Mouse (Mus musculus): ENCODE measurements around the gene Rae1. TPM values are rescaled to one million over a fixed set of nuclear protein-coding genes. Genes with fewer than 3 reads are reported as not detected.

The Rae1 gene
- total RNA-seq, 1 experiment, result 120 TPM

- Histone ChIP-seq H3K4me1 (ENCODE audit: control insufficient read depth in 2 of 2, insufficient read depth in 2 of 2, low read length in 2 of 2, poor library complexity in 1 of 2) (peaks cover 0 to 11% of the 10 kb centered on the region in 2 experiments; a peak in 1 of 4 replicates), H3K27ac (ENCODE audit: insufficient read depth, low read depth, low read length, poor library complexity, severe bottlenecking) (peak overlapping the region; percentile 8; the same call in 1 of the 2 replicates), H3K9me3 (ENCODE audit: control insufficient read depth, insufficient read depth, low read depth, low read length) (no peaks in the 10 kb centered on the region), H3K36me3 (ENCODE audit: control insufficient read depth, insufficient read depth, low read length, poor library complexity, severe bottlenecking) (no peaks in the 10 kb centered on the region), H3K4me3 (ENCODE audit: insufficient read depth in 1 of 2, low read depth in 1 of 2, low read length in 2 of 2, poor library complexity in 1 of 2, severe bottlenecking in 1 of 2) (no peak overlapping the region), H3K9ac (ENCODE audit: insufficient read depth, low read depth, low read length, poor library complexity, severe bottlenecking) (no peak overlapping the region)
- in situ Hi-C loops (cut with MboI; ENCODE audit: low sequenced_read_pairs in 2 of 2, unreplicated experiment in 2 of 2), result no loop called here
- no peak for TF ChIP-seq HCFC1 (IDR thresholded peaks at IDR 0.05; ENCODE audit: borderline replicate concordance, insufficient read depth, low read length)
- no peak for TF ChIP-seq ZNF384 (IDR thresholded peaks at IDR 0.05; ENCODE audit: low read depth, low read length)
- TF ChIP-seq MAFK (IDR thresholded peaks at IDR 0.05; ENCODE audit: insufficient read depth, low read depth, low read length), result no peak
- no peak for TF ChIP-seq CHD2 (IDR thresholded peaks at IDR 0.05; ENCODE audit: low read depth, low read length)
- TF ChIP-seq ZC3H11A (IDR thresholded peaks at IDR 0.05; ENCODE audit: borderline replicate concordance, low read depth, low read length), result no peak
- no peak for DNase-seq (ENCODE audit: low read depth, low spot score)
Measured at GRCm38 (mm10) chr2:173056303-173056881, 56.5 kb downstream of the Rae1 start.

- Histone ChIP-seq H3K9me3 (ENCODE audit: control insufficient read depth, insufficient read depth, low read depth, low read length) (no peaks in the 10 kb centered on the region), H3K27ac (ENCODE audit: insufficient read depth, low read depth, low read length, poor library complexity, severe bottlenecking) (no peak overlapping the region), H3K4me1 (ENCODE audit: control insufficient read depth in 2 of 2, insufficient read depth in 2 of 2, low read length in 2 of 2, poor library complexity in 1 of 2) (peaks cover 0 to 11% of the 10 kb centered on the region in 2 experiments; a peak in 1 of 4 replicates), H3K36me3 (ENCODE audit: control insufficient read depth, insufficient read depth, low read length, poor library complexity, severe bottlenecking) (no peaks in the 10 kb centered on the region), H3K4me3 (ENCODE audit: insufficient read depth in 1 of 2, low read depth in 1 of 2, low read length in 2 of 2, poor library complexity in 1 of 2, severe bottlenecking in 1 of 2) (no peak overlapping the region), H3K9ac (ENCODE audit: insufficient read depth, low read depth, low read length, poor library complexity, severe bottlenecking) (no peak overlapping the region)
- no peak for TF ChIP-seq ZNF384 (IDR thresholded peaks at IDR 0.05; ENCODE audit: low read depth, low read length)
- no peak for TF ChIP-seq HCFC1 (IDR thresholded peaks at IDR 0.05; ENCODE audit: borderline replicate concordance, insufficient read depth, low read length)
- no peak for TF ChIP-seq ZC3H11A (IDR thresholded peaks at IDR 0.05; ENCODE audit: borderline replicate concordance, low read depth, low read length)
- no peak for TF ChIP-seq MAFK (IDR thresholded peaks at IDR 0.05; ENCODE audit: insufficient read depth, low read depth, low read length)
- TF ChIP-seq CHD2 (IDR thresholded peaks at IDR 0.05; ENCODE audit: low read depth, low read length), result no peak
- peak; percentile 84 for DNase-seq (ENCODE audit: low read depth, low spot score)
- in situ Hi-C loops (cut with MboI; ENCODE audit: low sequenced_read_pairs in 2 of 2, unreplicated experiment in 2 of 2), result no loop called here
Measured at GRCm38 (mm10) chr2:173056882-173057315, 57.0 kb downstream of the Rae1 start.

GRCm38 (mm10) chr2:173057623-173058022 is 57.7 kb downstream of the Rae1 start:
- H3K9me3 ChIP-seq (ENCODE audit: control insufficient read depth, insufficient read depth, low read depth, low read length), result no peaks in the 10 kb centered on the region
- H3K9ac ChIP-seq (ENCODE audit: insufficient read depth, low read depth, low read length, poor library complexity, severe bottlenecking), result no peak overlapping the region
- TF ChIP-seq HCFC1 (IDR thresholded peaks at IDR 0.05; ENCODE audit: borderline replicate concordance, insufficient read depth, low read length) (no peak), ZC3H11A (IDR thresholded peaks at IDR 0.05; ENCODE audit: borderline replicate concordance, low read depth, low read length) (no peak), ZNF384 (IDR thresholded peaks at IDR 0.05; ENCODE audit: low read depth, low read length) (no peak), CHD2 (IDR thresholded peaks at IDR 0.05; ENCODE audit: low read depth, low read length) (no peak), MAFK (IDR thresholded peaks at IDR 0.05; ENCODE audit: insufficient read depth, low read depth, low read length) (no peak)
- no peaks in the 10 kb centered on the region for H3K36me3 ChIP-seq (ENCODE audit: control insufficient read depth, insufficient read depth, low read length, poor library complexity, severe bottlenecking)
- in situ Hi-C loops (cut with MboI; ENCODE audit: low sequenced_read_pairs in 2 of 2, unreplicated experiment in 2 of 2), result no loop called here
- H3K4me3 ChIP-seq (ENCODE audit: insufficient read depth in 1 of 2, low read depth in 1 of 2, low read length in 2 of 2, poor library complexity in 1 of 2, severe bottlenecking in 1 of 2), result no peak overlapping the region
- peaks cover 0 to 11% of the 10 kb centered on the region in 2 experiments; a peak in 1 of 4 replicates for H3K4me1 ChIP-seq (ENCODE audit: control insufficient read depth in 2 of 2, insufficient read depth in 2 of 2, low read length in 2 of 2, poor library complexity in 1 of 2)
- DNase-seq (ENCODE audit: low read depth, low spot score), result no peak
- no peak overlapping the region for H3K27ac ChIP-seq (ENCODE audit: insufficient read depth, low read depth, low read length, poor library complexity, severe bottlenecking)

- peak; percentile 26 for DNase-seq (ENCODE audit: low read depth, low spot score)
- H3K4me3 ChIP-seq (ENCODE audit: insufficient read depth in 1 of 2, low read depth in 1 of 2, low read length in 2 of 2, poor library complexity in 1 of 2, severe bottlenecking in 1 of 2), result no peak overlapping the region
- no peak overlapping the region for H3K9ac ChIP-seq (ENCODE audit: insufficient read depth, low read depth, low read length, poor library complexity, severe bottlenecking)
- in situ Hi-C loops (cut with MboI; ENCODE audit: low sequenced_read_pairs in 2 of 2, unreplicated experiment in 2 of 2), result no loop called here
- H3K36me3 ChIP-seq (ENCODE audit: control insufficient read depth, insufficient read depth, low read length, poor library complexity, severe bottlenecking), result no peaks in the 10 kb centered on the region
- TF ChIP-seq CHD2 (IDR thresholded peaks at IDR 0.05; ENCODE audit: low read depth, low read length) (no peak), MAFK (IDR thresholded peaks at IDR 0.05; ENCODE audit: insufficient read depth, low read depth, low read length) (no peak), ZNF384 (IDR thresholded peaks at IDR 0.05; ENCODE audit: low read depth, low read length) (no peak), ZC3H11A (IDR thresholded peaks at IDR 0.05; ENCODE audit: borderline replicate concordance, low read depth, low read length) (no peak)
- no peak overlapping the region for H3K27ac ChIP-seq (ENCODE audit: insufficient read depth, low read depth, low read length, poor library complexity, severe bottlenecking)
- H3K4me1 ChIP-seq (ENCODE audit: control insufficient read depth in 2 of 2, insufficient read depth in 2 of 2, low read length in 2 of 2, poor library complexity in 1 of 2), result peaks cover 0 to 11% of the 10 kb centered on the region in 2 experiments; a peak in 1 of 4 replicates
- no peaks in the 10 kb centered on the region for H3K9me3 ChIP-seq (ENCODE audit: control insufficient read depth, insufficient read depth, low read depth, low read length)
Measured at GRCm38 (mm10) chr2:173058263-173058662, 58.3 kb downstream of the Rae1 start.
